Mouse (Mus musculus) myocyte (in vitro differentiated cells): ENCODE measurements around the gene Gm3164.
"Not testable (repeated sequence)": the region's sequence is repeated elsewhere in the genome, so short reads cannot be mapped to it uniquely, and the experiment has no call there.

Experiments used
- CEBPB ChIP-seq: IDR thresholded peaks from 2 replicates; pipeline ENCODE4 v1.6.1; 2011; ENCODE audit warnings: mild to moderate bottlenecking, moderate library complexity; ENCODE audit not compliant: poor library complexity, insufficient read depth, severe bottlenecking
- E2F4 ChIP-seq: IDR thresholded peaks from one replicate; pipeline ENCODE4 v1.6.1; 2011; ENCODE audit warnings: mild to moderate bottlenecking, control low read depth, moderate library complexity; ENCODE audit not compliant: insufficient read depth
- MAX ChIP-seq: IDR thresholded peaks from one replicate; pipeline ENCODE4 v1.6.1; 2011; ENCODE audit warnings: low read depth, mild to moderate bottlenecking, control low read depth
- MYOG ChIP-seq, 3 experiments: IDR thresholded peaks; one replicate each; pipeline ENCODE4 v1.6.1; 2011; ENCODE audit warnings: control low read depth in 2 of 3, low read depth in 2 of 3, mild to moderate bottlenecking in 2 of 3; ENCODE audit not compliant: insufficient read length in 2 of 3, control insufficient read depth in 1 of 3, insufficient read depth in 1 of 3
- POLR2A ChIP-seq: IDR thresholded peaks from one replicate; pipeline ENCODE4 v1.6.1; 2011; ENCODE audit warnings: low read depth, mild to moderate bottlenecking, control low read depth, moderate library complexity; ENCODE audit not compliant: insufficient read length
- POLR2AphosphoS2 ChIP-seq: IDR thresholded peaks from one replicate; pipeline ENCODE4 v1.6.1; 2011; ENCODE audit warnings: low read depth, control low read depth; ENCODE audit not compliant: insufficient read length
- REST ChIP-seq: IDR thresholded peaks from one replicate; pipeline ENCODE4 v1.6.1; 2011; ENCODE audit warnings: mild to moderate bottlenecking, control low read depth, moderate library complexity; ENCODE audit not compliant: insufficient read depth, insufficient read length
- TCF12 ChIP-seq: IDR thresholded peaks from one replicate; pipeline ENCODE4 v1.6.1; 2011; ENCODE audit warnings: mild to moderate bottlenecking, control low read depth; ENCODE audit not compliant: poor library complexity, insufficient read depth, severe bottlenecking
- TCF3 ChIP-seq: IDR thresholded peaks from one replicate; pipeline ENCODE4 v1.6.1; 2011; ENCODE audit warnings: low read depth, control low read depth; ENCODE audit not compliant: insufficient read length
- USF1 ChIP-seq: IDR thresholded peaks from one replicate; pipeline ENCODE4 v1.6.1; 2011; ENCODE audit warnings: low read depth, mild to moderate bottlenecking, control low read depth, moderate library complexity

DNA sequence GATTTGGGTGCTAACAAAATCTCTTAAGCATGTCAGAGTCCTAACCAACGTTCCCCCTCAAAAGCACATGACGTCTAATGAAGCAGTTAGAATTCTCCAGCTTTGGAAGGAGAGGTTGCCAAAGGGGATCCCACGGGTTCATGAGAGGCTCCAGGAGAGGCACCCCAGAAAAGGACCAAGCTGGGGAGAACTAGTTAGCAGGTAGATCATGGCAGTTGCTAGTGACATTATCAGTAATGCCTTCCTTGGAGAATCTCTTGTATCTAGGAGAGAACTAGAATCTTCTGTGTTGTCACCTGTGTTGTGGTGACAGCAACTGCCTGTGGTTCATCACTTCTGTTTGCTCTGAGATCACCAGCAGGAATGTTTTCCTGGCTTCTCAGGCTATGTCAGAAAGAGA, 18.0 kb upstream of the Gm3164 start, which contains the start of gene Gm3159:
- not testable (repeated sequence) for TF ChIP-seq POLR2A; TCF12; USF1; REST; MAX; MYOG (IDR thresholded peaks at IDR 0.05; ENCODE audit: control insufficient read depth in 1 of 3, insufficient read depth in 1 of 3, insufficient read length in 2 of 3, low read depth in 2 of 3); TCF3; E2F4; CEBPB; POLR2AphosphoS2
